Comparison of ENCODE assay signal across 19 mouse cellular contexts in the genomic region with DNA sequence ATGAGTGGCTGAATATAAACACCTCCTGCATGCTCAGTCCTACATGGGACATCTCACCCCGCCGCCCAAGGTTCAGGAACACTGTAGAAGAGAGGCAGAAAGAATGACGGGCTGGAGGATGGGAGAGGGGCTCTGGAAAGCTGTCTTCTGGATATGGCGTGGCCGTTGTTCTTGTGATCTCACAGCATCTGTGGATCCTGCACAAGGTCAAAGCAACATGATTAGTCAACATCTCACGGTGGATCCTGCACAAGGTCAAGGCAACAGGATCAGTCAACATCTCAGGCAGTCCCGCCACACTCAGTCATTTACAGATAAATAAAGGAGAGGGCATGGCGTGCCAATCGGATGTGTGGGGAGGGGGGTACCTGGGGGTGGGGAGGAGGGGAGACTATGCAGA.
"Had no signal": no experiment of that assay in that cellular context is flagged by ENCODE, and none has a peak within 500 bp of the region (broad histone marks: within the 10 kb centered on the region; RNA-seq: fewer than 3 reads in every experiment).

No protein-coding gene starts in this region.

- H3K27ac ChIP-seq: lung, embryonic 15.5 days; macrophage; midbrain, embryonic 13.5 days; midbrain, embryonic 15.5 days; neural tube, embryonic 13.5 days; neural tube, embryonic 15.5 days had no signal

- H3K9me3 ChIP-seq: lung, embryonic 15.5 days; midbrain, embryonic 13.5 days; midbrain, embryonic 15.5 days; neural tube, embryonic 13.5 days; neural tube, embryonic 15.5 days had no signal

- H3K4me2 ChIP-seq: lung, embryonic 15.5 days; midbrain, embryonic 11.5 days; midbrain, embryonic 13.5 days; midbrain, embryonic 15.5 days; neural tube, embryonic 13.5 days; neural tube, embryonic 15.5 days had no signal

- H3K4me1 ChIP-seq: megakaryocyte, embryonic 14.5 days had no signal

- H3K36me3 ChIP-seq: lung, embryonic 15.5 days; midbrain, embryonic 13.5 days; midbrain, embryonic 15.5 days; neural tube, embryonic 13.5 days; neural tube, embryonic 15.5 days had no signal

- H3K9ac ChIP-seq: lung, embryonic 15.5 days; midbrain, embryonic 13.5 days; midbrain, embryonic 15.5 days; neural tube, embryonic 13.5 days; neural tube, embryonic 15.5 days had no signal

- H3K27me3 ChIP-seq: neural tube, embryonic 15.5 days had no signal

- ATAC-seq: lung, postnatal 0 days; midbrain, embryonic 13.5 days; midbrain, embryonic 15.5 days had no signal

- H3K4me3 ChIP-seq: lung, embryonic 15.5 days; megakaryocyte, embryonic 14.5 days; midbrain, embryonic 13.5 days; midbrain, embryonic 15.5 days; myocyte; neural tube, embryonic 13.5 days; neural tube, embryonic 15.5 days had no signal

- DNase-seq: lung, adult 2 months; lung, postnatal 14 days; lung, postnatal 36 days; retina, postnatal 1 day; right cerebral cortex, adult 18-20 months; right cerebral cortex, postnatal 25 days; right cerebral cortex, postnatal 4 days; spleen, adult 18-20 months; thymus, adult 18-20 months had no signal
